Mouse (Mus musculus): ENCODE results near the gene Ubxn11. TPM values are rescaled to one million over a fixed set of nuclear protein-coding genes. Genes with fewer than 3 reads are reported as not detected.
A peak's percentile ranks its signal among the peaks of the same experiment; 100 is the strongest.

The Ubxn11 gene
- 14.4 and 30.2 TPM in 2 replicates for total RNA-seq (2014; fragmentation: Nextera tagmentation)
- total RNA-seq (2017): 4.8 and 11.2 TPM in 2 replicates

DNA sequence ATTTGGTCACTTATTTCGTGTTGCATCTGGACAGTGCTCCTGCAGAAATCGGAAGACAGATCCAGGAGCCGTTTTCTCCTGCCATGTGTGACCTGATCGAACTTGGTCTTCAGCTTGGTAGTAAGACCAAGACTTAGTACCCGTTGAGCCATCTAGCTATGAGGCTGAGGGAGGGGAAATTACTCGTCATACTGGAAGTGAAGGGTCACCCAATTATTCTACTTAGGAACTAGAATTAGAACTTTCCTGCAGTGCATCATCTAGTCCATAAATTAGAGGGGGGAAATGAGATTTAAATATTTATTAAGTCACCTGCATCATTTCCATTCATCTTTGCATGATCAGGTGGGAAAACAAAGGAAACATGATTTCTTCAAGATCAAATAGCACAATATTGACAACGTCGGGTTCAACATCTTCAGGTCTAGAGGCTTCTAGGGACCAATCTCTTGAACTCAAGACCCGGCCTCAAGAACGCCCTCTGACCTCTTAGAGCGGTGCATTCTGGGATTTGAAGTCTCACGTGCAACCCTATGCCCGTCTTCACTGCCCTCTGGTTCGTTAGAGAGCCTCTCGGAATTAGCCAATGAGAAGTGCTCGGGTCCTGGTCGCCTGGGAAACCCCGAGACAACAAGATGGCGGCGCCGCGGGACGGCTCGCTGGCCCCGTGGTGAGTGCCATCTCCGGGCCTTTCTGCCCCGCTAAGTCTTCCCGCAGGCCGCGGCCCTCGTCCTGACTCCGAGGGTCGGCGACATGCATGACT lies at the start of gene Ubxn11:
TSS of gene Ubxn11 (plus strand) at position 592 of the 763 bp plus-strand sequence.
- peak; percentile 78 for ATAC-seq (replicated peaks; ENCODE audit: poor library complexity, severe bottlenecking)

GRCm38 (mm10) chr4:134053538-134053937 lies 48.8 kb upstream of the Ubxn11 start, which contains the start of gene Zfp683:
Gene Zfp683 (plus strand): TSS chr4:134053838.
- ATAC-seq (replicated peaks; ENCODE audit: poor library complexity, severe bottlenecking): no peak

DNA sequence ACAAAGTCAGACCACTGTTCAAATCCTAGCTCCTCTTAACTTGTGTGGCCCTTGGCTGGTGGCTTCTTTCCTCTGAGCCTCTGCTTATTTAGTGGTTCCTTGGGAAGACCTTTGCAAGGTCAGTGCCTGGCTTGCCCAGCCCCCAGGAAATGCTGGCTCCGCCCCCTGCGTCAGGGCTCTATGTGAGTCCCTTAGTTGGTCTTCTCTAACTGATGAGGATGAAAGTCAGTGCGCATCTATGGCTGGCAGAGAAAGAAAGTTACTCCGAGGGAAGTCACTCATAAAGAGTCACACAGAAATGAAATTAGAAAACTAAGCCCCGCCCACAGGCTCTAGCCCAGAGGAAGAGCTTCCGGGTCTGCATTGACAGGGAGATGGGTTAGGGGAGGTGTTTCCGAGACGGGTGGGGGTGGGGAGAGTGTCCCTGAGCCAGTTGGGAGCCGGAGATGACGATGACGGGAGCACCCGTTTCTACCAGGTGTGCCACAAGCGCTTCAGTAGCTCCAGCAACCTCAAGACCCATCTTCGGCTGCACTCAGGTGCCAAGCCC lies 44.1 kb upstream of the Ubxn11 start:
- no peak for ATAC-seq (replicated peaks; ENCODE audit: poor library complexity, severe bottlenecking)

- no peak for ATAC-seq (replicated peaks; ENCODE audit: poor library complexity, severe bottlenecking)
These were observed 43.5 kb upstream of the Ubxn11 start for GRCm38 (mm10) chr4:134058908-134059307.

- no peak for ATAC-seq (replicated peaks; ENCODE audit: poor library complexity, severe bottlenecking)
These were observed 42.1 kb upstream of the Ubxn11 start, which contains the start of gene Crybg2 for GRCm38 (mm10) chr4:134060135-134060865. Gene Crybg2 (plus strand): TSS chr4:134060815.

- ATAC-seq (replicated peaks; ENCODE audit: poor library complexity, severe bottlenecking): no peak
These were observed 41.1 kb upstream of the Ubxn11 start for GRCm38 (mm10) chr4:134061166-134061830.

- no peak for ATAC-seq (replicated peaks; ENCODE audit: poor library complexity, severe bottlenecking)
These were observed 40.4 kb upstream of the Ubxn11 start for GRCm38 (mm10) chr4:134061944-134062446.

- ATAC-seq (replicated peaks; ENCODE audit: poor library complexity, severe bottlenecking): no peak
These were observed 39.8 kb upstream of the Ubxn11 start for GRCm38 (mm10) chr4:134062561-134062960.

DNA sequence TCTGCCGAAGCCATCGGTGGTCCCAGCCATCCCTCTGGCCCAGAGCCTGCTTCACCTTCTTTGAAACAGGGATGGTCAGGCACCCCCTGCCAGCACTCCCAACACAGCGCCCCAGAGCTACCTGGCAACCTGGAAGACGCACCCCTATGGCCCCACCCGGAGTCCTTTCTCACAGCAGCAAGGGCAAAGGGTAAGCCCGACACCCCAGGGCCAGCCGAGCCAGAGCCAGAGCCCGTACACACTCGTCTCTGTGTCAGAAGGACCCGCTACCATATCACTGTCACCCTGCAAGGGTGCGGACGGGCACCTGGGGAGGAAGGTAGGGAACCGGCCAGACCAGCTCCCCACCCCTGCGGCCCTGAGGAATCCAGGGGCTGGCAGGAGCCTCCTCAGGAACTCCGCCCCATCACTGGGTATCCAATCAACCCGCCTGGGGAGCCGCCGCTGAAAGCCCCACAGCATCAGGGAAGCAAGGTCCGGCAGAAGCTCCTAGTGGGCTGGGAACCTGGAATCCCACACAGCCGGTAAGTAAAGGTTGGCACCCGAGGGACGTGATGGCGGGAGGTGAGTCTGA lies 36.9 kb upstream of the Ubxn11 start:
- ATAC-seq (replicated peaks; ENCODE audit: poor library complexity, severe bottlenecking): no peak

DNA sequence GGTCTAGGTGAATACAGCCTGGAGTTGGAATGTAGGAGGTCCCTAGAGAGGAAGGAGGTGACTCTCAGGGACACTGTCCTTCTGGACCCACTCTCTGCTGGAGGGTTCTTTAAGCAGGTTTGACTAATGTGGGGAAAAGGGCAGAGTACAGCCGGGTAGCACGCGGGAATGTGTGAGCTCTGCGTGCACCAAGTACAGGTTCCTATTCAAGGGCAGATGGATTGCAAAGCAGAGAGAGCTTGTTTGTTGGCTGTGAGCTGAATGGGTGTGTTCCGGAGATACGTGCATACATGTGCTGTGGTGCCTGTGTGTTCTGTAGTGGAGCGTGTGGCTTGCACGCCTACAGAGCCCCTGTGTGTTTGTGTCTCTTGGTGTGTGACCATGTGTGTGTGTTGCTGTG lies 35.0 kb upstream of the Ubxn11 start:
- ATAC-seq (replicated peaks; ENCODE audit: poor library complexity, severe bottlenecking): no peak

- no peak for ATAC-seq (replicated peaks; ENCODE audit: poor library complexity, severe bottlenecking)
These were observed 34.4 kb upstream of the Ubxn11 start for GRCm38 (mm10) chr4:134067833-134068544.

GRCm38 (mm10) chr4:134068793-134069580 lies 33.4 kb upstream of the Ubxn11 start:
- no peak for ATAC-seq (replicated peaks; ENCODE audit: poor library complexity, severe bottlenecking)

DNA sequence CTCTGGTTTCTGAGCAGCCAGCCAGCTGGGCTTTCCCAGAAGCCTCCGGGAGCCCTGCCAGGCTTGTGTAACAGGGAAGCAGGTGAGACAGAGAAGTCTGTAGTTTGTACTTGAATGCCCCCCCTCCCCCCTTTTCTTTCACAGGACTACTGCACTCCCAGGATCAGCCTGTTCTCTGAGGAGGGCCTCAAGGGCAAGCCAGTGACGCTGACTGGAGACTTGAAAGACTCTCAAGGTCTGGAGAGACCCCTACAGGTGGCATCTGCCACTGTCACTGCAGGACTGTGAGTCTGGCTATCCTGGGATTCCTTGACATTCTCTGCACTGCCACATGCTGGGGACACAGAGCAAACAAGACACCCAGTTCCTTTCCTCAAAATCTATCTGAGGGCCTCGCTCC lies 23.7 kb upstream of the Ubxn11 start:
- peak; percentile 36 for ATAC-seq (replicated peaks; ENCODE audit: poor library complexity, severe bottlenecking)

DNA sequence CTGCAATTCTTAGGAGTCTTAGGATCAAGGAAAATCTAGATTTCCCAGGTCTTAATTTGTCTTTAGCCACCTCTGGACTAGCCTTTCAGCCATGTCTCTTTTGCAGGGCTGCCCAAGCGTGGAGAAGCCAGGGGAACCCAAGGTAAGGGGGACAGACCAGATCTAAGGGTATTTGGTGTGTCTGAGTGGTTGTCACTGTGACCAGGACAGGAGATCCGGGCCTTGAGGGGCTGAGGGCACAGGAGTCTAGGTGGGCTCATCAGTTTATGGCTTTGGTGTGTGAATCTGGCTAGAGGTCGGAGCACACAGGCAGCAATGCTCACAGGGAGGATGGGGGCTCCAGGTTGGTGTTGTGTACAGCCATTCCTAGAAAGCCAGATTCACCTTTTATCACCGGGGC lies 21.7 kb upstream of the Ubxn11 start:
- no peak for ATAC-seq (replicated peaks; ENCODE audit: poor library complexity, severe bottlenecking)

DNA sequence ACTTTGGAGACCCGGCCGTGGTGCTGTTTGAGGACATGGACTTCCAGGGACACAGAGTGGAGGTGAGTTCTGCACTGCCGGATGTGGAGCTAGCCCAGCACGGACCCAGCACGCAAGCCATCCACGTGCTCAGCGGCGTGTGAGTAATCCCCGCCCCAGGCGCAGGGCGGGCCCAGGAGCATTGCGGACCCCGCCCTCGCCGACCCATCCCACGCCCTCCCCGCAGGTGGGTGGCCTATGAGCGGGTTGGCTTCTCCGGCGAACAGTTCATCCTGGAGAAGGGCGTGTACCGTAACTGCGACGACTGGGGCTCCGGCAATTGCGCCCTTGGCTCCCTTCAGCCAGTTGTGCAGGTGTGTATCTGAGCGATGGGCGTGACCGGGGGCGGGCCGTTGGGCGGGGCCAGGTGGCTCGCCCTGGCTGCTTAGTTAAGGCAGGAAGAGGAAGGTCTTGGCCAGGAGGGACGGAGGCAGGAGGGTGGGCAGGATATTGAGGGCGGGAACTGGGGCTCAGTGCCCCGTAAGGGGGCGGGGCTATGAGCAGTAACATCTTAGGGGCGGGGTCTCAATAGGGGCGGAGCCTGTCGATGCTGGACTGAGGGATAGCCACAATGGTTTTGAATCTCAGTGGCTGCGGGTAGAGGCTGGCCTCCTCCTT lies 20.5 kb upstream of the Ubxn11 start:
- ATAC-seq (replicated peaks; ENCODE audit: poor library complexity, severe bottlenecking): peak; percentile 90

GRCm38 (mm10) chr4:134082460-134082859 lies 19.9 kb upstream of the Ubxn11 start:
- ATAC-seq (replicated peaks; ENCODE audit: poor library complexity, severe bottlenecking): no peak

DNA sequence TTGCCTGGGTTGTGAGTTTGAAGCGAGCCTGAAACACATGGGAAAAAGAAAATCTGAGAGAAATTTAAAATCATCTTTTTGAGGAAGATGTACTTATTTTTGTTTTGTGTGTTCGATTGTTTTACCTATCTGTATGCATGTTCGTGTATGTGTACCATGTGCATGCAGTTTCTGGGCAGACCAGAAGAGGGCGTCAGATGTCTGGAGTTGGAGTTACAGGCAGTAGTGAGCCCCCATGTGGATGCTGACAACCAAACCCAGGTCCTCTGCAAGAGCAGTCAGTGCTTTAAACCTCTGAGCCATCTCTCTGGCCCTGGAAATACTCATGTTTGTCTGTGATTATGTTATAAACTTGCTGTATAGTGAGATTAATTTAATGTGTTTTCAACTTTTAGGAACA lies 17.4 kb upstream of the Ubxn11 start:
- ATAC-seq (replicated peaks; ENCODE audit: poor library complexity, severe bottlenecking): no peak

- peak; percentile 96 for ATAC-seq (replicated peaks; ENCODE audit: poor library complexity, severe bottlenecking)
These were observed 15.0 kb upstream of the Ubxn11 start for GRCm38 (mm10) chr4:134087412-134087811.
